Mouse (Mus musculus) left cerebral cortex, adult 2 months (tissue): Measurements from ENCODE around the gene Slc28a2. TPM values are rescaled to one million over a fixed set of nuclear protein-coding genes. Genes with fewer than 3 reads are reported as not detected.
A peak's percentile ranks its signal among the peaks of the same experiment; 100 is the strongest.
"Not testable (repeated sequence)": the region's sequence is repeated elsewhere in the genome, so short reads cannot be mapped to it uniquely, and the experiment has no call there.

Experiments
- DNase-seq, 2 experiments: peaks; one replicate each; pipeline ENCODE4 v3.0.0; 2021 to 2022; ENCODE audit warnings: low spot score in 2 of 2, mixed read lengths in 1 of 2; ENCODE audit errors: extremely low spot score in 1 of 2
- H3K27ac ChIP-seq: fragments of 200-600 bp; 2 replicates; pipeline ENCODE4 v1.8.1; 2022
- H3K4me3 ChIP-seq: fragments of 200-600 bp; 2 replicates; pipeline ENCODE4 v1.8.1; 2022
- CTCF ChIP-seq: fragments of 200-600 bp; IDR thresholded peaks from 2 replicates; pipeline ENCODE4 v1.8.1; 2022; ENCODE audit warnings: antibody characterized with exemption, mild to moderate bottlenecking, moderate library complexity
- intact Hi-C: fragments of 180-260 bp; cut with DNase I; formaldehyde crosslinking; loops from one replicate; pipeline ENCODE4 v1.15.1; 2025
- long read RNA-seq, 2 experiments: library from polyadenylated mRNA; stranded (forward); transcript quantifications; one replicate each; pipeline ENCODE4 v2.0.0; 2021; ENCODE audit warnings: borderline mapping rate in 2 of 2
- total RNA-seq, 2 experiments: library from RNA; stranded (reverse); gene quantifications; 2 replicates each; pipeline ENCODE4 v1.2.3; 2021

Slc28a2 gene
- under 1 TPM in 1 of 2 experiments, not detected in 1; 0.12 TPM for total RNA-seq
- long read RNA-seq, experiment 1, partial matches to known transcripts = 0 of 1 reads
- long read RNA-seq, experiment 1, other reads (novel, unspliced or antisense) = 0 of 1 reads
- long read RNA-seq, experiment 2 = 0 reads

- H3K4me3 ChIP-seq, H3K27ac ChIP-seq, DNase-seq, intact Hi-C loops: not testable (repeated sequence)
Measured at GRCm38 (mm10) chr2:122426200-122426599, at the start of gene Slc28a2. TSS of gene Slc28a2 (plus strand) at chr2:122426477.

- peak overlapping the region; percentile 97 for H3K27ac ChIP-seq
- intact Hi-C loops = loop anchor here (2.0 to 5.0 kb wide), 4 partner anchors 145 to 362 kb away; partner anchors contain the start of genes Bloc1s6, Gatm, Slc30a4 and Sord
- H3K4me3 ChIP-seq = peak overlapping the region; percentile 70
- peak; percentile 96 to 98 for DNase-seq
- no peak for TF ChIP-seq CTCF
Measured at GRCm38 (mm10) chr2:122377215-122377674, 49.0 kb upstream of the Slc28a2 start.

- peak; percentile 76 to 80 for DNase-seq
- intact Hi-C loops = loop anchor here (1.0 to 5.0 kb wide), 7 partner anchors 29 to 361 kb away; partner anchors contain the start of genes Bloc1s6, Gatm, Slc30a4 and Sord
- no peak for TF ChIP-seq CTCF
- Histone ChIP-seq H3K27ac (peak overlapping the region; percentile 97), H3K4me3 (peak overlapping the region; percentile 70)
Measured at GRCm38 (mm10) chr2:122377751-122378246, 48.5 kb upstream of the Slc28a2 start.

- intact Hi-C loops = loop anchor here (1.0 to 5.0 kb wide), 6 partner anchors 30 to 324 kb away; partner anchors contain the start of genes Gatm, Slc30a4 and Sord
Measured at GRCm38 (mm10) chr2:122378421-122379291, 47.6 kb upstream of the Slc28a2 start.

GRCm38 (mm10) chr2:122379292-122379650, 47.0 kb upstream of the Slc28a2 start:
- no peak overlapping the region for H3K27ac ChIP-seq
- no peak overlapping the region for H3K4me3 ChIP-seq
- intact Hi-C loops = loop anchor here (2.0 to 5.0 kb wide), 4 partner anchors 147 to 323 kb away; partner anchors contain the start of genes Gatm, Slc30a4 and Sord
- no peak for TF ChIP-seq CTCF
- no peak for DNase-seq

More at GRCm38 (mm10) chr2:122378421-122379291, 47.6 kb upstream of the Slc28a2 start:
- no peak for DNase-seq
- Histone ChIP-seq H3K27ac (peak overlapping the region; percentile 97; the same call in 1 of the 2 replicates), H3K4me3 (peak overlapping the region; percentile 70)
- peak; percentile 72 for TF ChIP-seq CTCF

- Histone ChIP-seq H3K4me3 (peak overlapping the region; percentile 44), H3K27ac (peak overlapping the region; percentile 67)
- DNase-seq = peak in 1 of 2 experiments; percentile 51
- intact Hi-C loops = loop anchor here (1.0 to 5.0 kb wide), 3 partner anchors 86 to 371 kb away; no protein-coding TSS in a partner anchor
- TF ChIP-seq CTCF = peak; percentile 89
Measured at GRCm38 (mm10) chr2:122380768-122381311, 45.4 kb upstream of the Slc28a2 start.

GRCm38 (mm10) chr2:122381329-122382103, 44.8 kb upstream of the Slc28a2 start:
- TF ChIP-seq CTCF = no peak
- no peak overlapping the region; the same call in 1 of the 2 replicates for H3K27ac ChIP-seq
- no peak overlapping the region for H3K4me3 ChIP-seq
- intact Hi-C loops = loop anchor here (1.0 to 5.0 kb wide), 3 partner anchors 85 to 371 kb away; no protein-coding TSS in a partner anchor
- no peak for DNase-seq

GRCm38 (mm10) chr2:122382121-122382520, 44.2 kb upstream of the Slc28a2 start:
- DNase-seq = no peak
- no peak for TF ChIP-seq CTCF
- Histone ChIP-seq H3K4me3 (no peak overlapping the region), H3K27ac (no peak overlapping the region)
- intact Hi-C loops = loop anchor here (5.0 kb wide), 1 partner anchor 370 kb away; no protein-coding TSS in a partner anchor

- DNase-seq = no peak
- intact Hi-C loops = no loop called here
- Histone ChIP-seq H3K4me3 (no peak overlapping the region), H3K27ac (no peak overlapping the region)
- TF ChIP-seq CTCF = no peak
Measured at GRCm38 (mm10) chr2:122385095-122385494, 41.2 kb upstream of the Slc28a2 start.

GRCm38 (mm10) chr2:122387135-122387534, 39.1 kb upstream of the Slc28a2 start:
- DNase-seq, H3K4me3 ChIP-seq, intact Hi-C loops, H3K27ac ChIP-seq: not testable (repeated sequence)

- no peak overlapping the region for H3K4me3 ChIP-seq
- DNase-seq = no peak
- no peak overlapping the region for H3K27ac ChIP-seq
- intact Hi-C loops = loop anchor here (5.0 kb wide), 1 partner anchor 81 kb away; no protein-coding TSS in a partner anchor
- TF ChIP-seq CTCF = no peak
Measured at GRCm38 (mm10) chr2:122396150-122396549, 30.1 kb upstream of the Slc28a2 start.
